Mouse (Mus musculus): ENCODE data around the gene Ercc1. TPM values are rescaled to one million over a fixed set of nuclear protein-coding genes. Genes with fewer than 3 reads are reported as not detected.

The Ercc1 gene
- polyA plus RNA-seq, 1 experiment from 2014 or later: 51.0 TPM

DNA sequence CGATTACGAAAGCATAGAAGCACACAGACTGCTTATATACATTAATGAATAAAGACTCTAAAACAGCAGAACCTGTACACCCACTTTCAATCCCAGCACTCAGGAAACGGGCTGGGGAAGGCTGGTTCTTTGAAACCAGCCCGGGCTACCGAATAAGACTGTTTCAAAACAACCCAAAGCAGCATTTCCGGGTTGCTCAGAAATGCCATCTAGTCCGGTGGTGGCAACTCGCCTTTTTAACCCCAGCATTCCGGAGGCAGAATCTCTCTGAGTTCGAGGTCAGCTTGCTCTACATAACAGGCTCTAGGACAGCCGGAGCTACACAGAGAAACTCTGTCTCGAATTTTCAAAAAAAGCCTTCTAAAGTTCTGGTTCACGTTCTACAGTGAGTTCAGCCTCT is 14.1 kb downstream of the Ercc1 start:
- Histone ChIP-seq H3K36me3 (ENCODE audit: insufficient read depth, low read length) (no peaks in the 10 kb centered on the region), H3K9me3 (ENCODE audit: low read length) (no peaks in the 10 kb centered on the region), H3K9ac (replicated peaks; ENCODE audit: low read depth) (peak overlapping the region; percentile 62; the same call in 1 of the 2 replicates), H3K4me1 (ENCODE audit: insufficient read depth, low read depth, low read length) (no peaks in the 10 kb centered on the region; the same call in 1 of the 2 replicates), H3K4me2 (replicated peaks; ENCODE audit: low read depth, low read length) (peak overlapping the region; percentile 91), H3K4me3 (ENCODE audit: low read depth, low read length) (peak overlapping the region; percentile 58), H3K27me3 (replicated peaks; ENCODE audit: insufficient read depth, low read length) (no peaks in the 10 kb centered on the region), H3K27ac (ENCODE audit: low read length) (no peak overlapping the region)
- WGBS: 10% methylated on average over 13 of the region's 13 CpGs
- DNase-seq (ENCODE audit: low spot score) (peak; percentile 9), ATAC-seq (no peak)
- TF ChIP-seq CTCF (IDR thresholded peaks at IDR 0.05): no peak
- no peak for TF ChIP-seq EP300 (IDR thresholded peaks at IDR 0.05)

DNA sequence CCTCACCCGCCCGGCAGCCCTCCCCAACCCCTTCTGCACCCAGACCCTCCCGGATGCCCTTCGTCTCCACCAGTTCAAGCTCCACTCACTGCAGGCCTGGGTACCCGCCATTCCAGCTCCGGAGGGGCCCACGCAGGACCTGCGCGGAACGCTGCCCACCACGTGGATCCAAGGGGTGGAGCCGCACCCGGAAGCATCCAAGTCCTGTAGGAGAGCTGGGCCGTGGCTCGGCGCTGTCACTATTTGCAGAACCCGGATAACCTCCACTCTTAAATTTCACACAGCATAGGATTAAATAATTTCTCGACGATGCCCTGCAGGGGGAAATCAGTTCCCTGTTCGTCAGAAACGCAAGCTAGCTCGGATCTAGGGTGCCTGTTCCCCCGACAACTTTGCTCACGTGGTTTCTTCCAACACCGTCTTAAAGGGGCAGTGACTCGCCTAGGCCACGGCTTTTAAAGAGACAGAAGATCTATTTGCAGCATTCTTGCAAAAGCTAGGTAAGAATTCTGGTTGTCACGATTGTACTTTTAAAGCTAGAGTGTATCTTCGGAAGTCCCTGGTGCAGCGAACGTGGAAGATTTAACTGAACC is 14.8 kb downstream of the Ercc1 start, which contains the start of the genes Cd3eap and Ppp1r13l:
Gene Cd3eap (minus strand): TSS at position 185 of the 593 bp plus-strand sequence.
Gene Ppp1r13l (plus strand): TSS at position 451 of the 593 bp plus-strand sequence.
- under 1% methylated on average over 30 of the region's 31 CpGs for WGBS
- ATAC-seq (peak; percentile 61), DNase-seq (ENCODE audit: low spot score) (peak; percentile 94)
- Histone ChIP-seq H3K4me3 (ENCODE audit: low read depth, low read length) (peak within 1 kb of the TSS; percentile 58), H3K36me3 (ENCODE audit: insufficient read depth, low read length) (no peaks in the 10 kb centered on the region), H3K4me1 (ENCODE audit: insufficient read depth, low read depth, low read length) (no peaks in the 10 kb centered on the region; the same call in 1 of the 2 replicates), H3K9me3 (ENCODE audit: low read length) (no peaks in the 10 kb centered on the region), H3K27ac (ENCODE audit: low read length) (peak within 1 kb of the TSS; percentile 58), H3K9ac (replicated peaks; ENCODE audit: low read depth) (peak within 1 kb of the TSS; percentile 62), H3K4me2 (replicated peaks; ENCODE audit: low read depth, low read length) (peak within 1 kb of the TSS; percentile 91), H3K27me3 (replicated peaks; ENCODE audit: insufficient read depth, low read length) (no peaks in the 10 kb centered on the region)
- TF ChIP-seq EP300 (IDR thresholded peaks at IDR 0.05): peak; percentile 71
- TF ChIP-seq CTCF (IDR thresholded peaks at IDR 0.05): no peak

DNA sequence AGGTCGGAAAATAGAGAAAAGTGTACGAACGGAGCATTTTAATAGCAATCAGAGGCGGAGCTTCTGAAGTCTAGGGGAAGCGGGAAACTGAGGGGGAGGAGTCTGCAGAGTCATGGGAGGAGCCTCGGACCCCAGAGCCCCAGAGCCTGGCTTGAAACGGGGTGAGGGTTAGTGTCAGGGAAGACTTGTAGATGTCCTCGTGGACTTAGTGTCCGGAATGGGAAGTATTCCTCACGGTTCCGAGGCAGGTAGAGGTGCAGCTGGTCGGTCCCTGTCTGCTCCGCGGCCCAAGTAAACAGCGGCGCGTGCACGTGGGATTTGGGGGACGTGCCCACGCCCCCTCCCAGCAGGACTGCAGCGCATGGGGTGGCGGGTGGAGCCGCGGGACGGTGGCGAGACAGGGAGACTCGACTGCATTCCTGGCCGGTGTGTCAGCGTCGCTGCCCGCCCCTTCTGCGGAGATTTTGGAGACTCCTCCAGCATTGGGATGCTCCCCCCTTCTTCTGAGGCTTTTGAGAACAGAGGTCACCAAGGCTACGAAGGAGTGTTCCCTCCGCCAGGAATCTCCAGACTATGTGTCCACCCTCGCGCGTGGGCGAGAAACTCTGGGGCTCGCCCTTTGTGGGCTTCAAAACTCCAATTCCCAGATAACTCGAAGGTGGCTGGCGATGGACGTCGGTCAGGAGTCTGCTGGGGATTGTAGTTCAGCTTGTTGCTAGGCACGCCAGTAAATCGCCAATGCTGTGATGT is 15.5 kb downstream of the Ercc1 start:
- DNase-seq (ENCODE audit: low spot score): peak; percentile 93
- Histone ChIP-seq H3K36me3 (ENCODE audit: insufficient read depth, low read length) (no peaks in the 10 kb centered on the region), H3K9me3 (ENCODE audit: low read length) (no peaks in the 10 kb centered on the region), H3K4me2 (replicated peaks; ENCODE audit: low read depth, low read length) (peak overlapping the region; percentile 91), H3K27me3 (replicated peaks; ENCODE audit: insufficient read depth, low read length) (no peaks in the 10 kb centered on the region), H3K9ac (replicated peaks; ENCODE audit: low read depth) (peak overlapping the region; percentile 62; the same call in 1 of the 2 replicates), H3K4me1 (ENCODE audit: insufficient read depth, low read depth, low read length) (no peaks in the 10 kb centered on the region; the same call in 1 of the 2 replicates), H3K4me3 (ENCODE audit: low read depth, low read length) (peak overlapping the region; percentile 58), H3K27ac (ENCODE audit: low read length) (peak overlapping the region; percentile 58)
- WGBS: 1% methylated on average over 45 of the region's 45 CpGs
- peak; percentile 59 for ATAC-seq
- TF ChIP-seq EP300 (IDR thresholded peaks at IDR 0.05) (0 out of 2 replicates have a peak, but pooled peaks have one; percentile 19), CTCF (IDR thresholded peaks at IDR 0.05) (no peak)

DNA sequence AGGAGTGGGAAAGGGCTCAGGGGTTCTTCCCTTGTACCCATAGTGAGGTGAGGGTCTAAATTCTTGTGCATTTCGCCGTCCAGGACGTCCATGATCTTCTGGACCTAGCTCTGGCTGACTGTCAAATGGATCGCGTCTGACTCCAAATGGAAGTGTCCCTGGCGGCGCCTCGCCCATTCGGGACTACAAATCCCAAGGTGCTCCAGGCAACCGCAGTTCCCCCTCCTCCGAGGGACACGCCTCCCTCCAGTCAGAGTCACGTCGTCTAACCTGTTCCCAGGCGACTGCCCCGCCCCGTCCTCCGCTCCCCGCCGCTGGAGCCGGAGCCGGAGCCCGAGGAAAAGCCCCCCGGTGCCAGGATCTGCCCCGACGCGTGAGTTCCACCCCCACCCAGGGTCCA is 16.4 kb downstream of the Ercc1 start:
- WGBS: 1% methylated on average over 27 of the region's 27 CpGs
- Histone ChIP-seq H3K27me3 (replicated peaks; ENCODE audit: insufficient read depth, low read length) (no peaks in the 10 kb centered on the region), H3K9ac (replicated peaks; ENCODE audit: low read depth) (0 out of 2 replicates have a peak overlapping the region, but pooled peaks have one; percentile 20), H3K4me3 (ENCODE audit: low read depth, low read length) (peak overlapping the region; percentile 58), H3K4me1 (ENCODE audit: insufficient read depth, low read depth, low read length) (no peaks in the 10 kb centered on the region; the same call in 1 of the 2 replicates), H3K9me3 (ENCODE audit: low read length) (no peaks in the 10 kb centered on the region), H3K27ac (ENCODE audit: low read length) (peak overlapping the region; percentile 58; the same call in 1 of the 2 replicates), H3K4me2 (replicated peaks; ENCODE audit: low read depth, low read length) (peak overlapping the region; percentile 91), H3K36me3 (ENCODE audit: insufficient read depth, low read length) (no peaks in the 10 kb centered on the region)
- DNase-seq (ENCODE audit: low spot score) (peak; percentile 98), ATAC-seq (peak; percentile 83)
- TF ChIP-seq EP300 (IDR thresholded peaks at IDR 0.05) (no peak), CTCF (IDR thresholded peaks at IDR 0.05) (no peak)

DNA sequence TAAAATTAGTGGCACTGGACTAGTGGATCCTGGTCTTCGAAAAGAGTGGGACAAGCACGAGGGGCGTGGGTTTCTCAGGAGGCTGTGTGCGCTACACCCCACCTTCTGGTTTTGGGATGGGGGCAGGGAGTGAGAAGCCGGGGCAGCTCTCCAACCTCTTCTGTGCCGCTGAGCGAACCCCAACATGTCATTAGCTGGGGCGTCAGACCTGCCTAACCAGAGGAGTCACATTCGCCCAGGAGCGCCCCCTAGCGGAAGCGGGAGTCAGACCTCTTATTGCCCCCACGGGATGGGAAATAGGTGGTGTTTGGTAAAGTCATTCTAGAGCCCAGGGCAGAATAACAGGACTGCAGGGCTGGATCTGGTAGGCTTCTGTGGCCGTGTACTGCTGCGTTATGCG is 17.1 kb downstream of the Ercc1 start:
- H3K4me2 ChIP-seq (replicated peaks; ENCODE audit: low read depth, low read length): peak overlapping the region; percentile 91
- H3K4me3 ChIP-seq (ENCODE audit: low read depth, low read length): peak overlapping the region; percentile 58
- H3K27me3 ChIP-seq (replicated peaks; ENCODE audit: insufficient read depth, low read length): no peaks in the 10 kb centered on the region
- DNase-seq (ENCODE audit: low spot score) (peak; percentile 79), ATAC-seq (peak; percentile 8; the same call in 1 of the 2 replicates)
- peak; percentile 85 for TF ChIP-seq CTCF (IDR thresholded peaks at IDR 0.05)
- TF ChIP-seq EP300 (IDR thresholded peaks at IDR 0.05): peak; percentile 8; the same call in 1 of the 2 replicates
- H3K27ac ChIP-seq (ENCODE audit: low read length): peak overlapping the region; percentile 43; the same call in 1 of the 2 replicates
- no peaks in the 10 kb centered on the region; the same call in 1 of the 2 replicates for H3K4me1 ChIP-seq (ENCODE audit: insufficient read depth, low read depth, low read length)
- H3K9me3 ChIP-seq (ENCODE audit: low read length): no peaks in the 10 kb centered on the region
- H3K9ac ChIP-seq (replicated peaks; ENCODE audit: low read depth): 0 out of 2 replicates have a peak overlapping the region, but pooled peaks have one; percentile 20
- H3K36me3 ChIP-seq (ENCODE audit: insufficient read depth, low read length): no peaks in the 10 kb centered on the region
- 14% methylated on average over 16 of the region's 16 CpGs for WGBS

DNA sequence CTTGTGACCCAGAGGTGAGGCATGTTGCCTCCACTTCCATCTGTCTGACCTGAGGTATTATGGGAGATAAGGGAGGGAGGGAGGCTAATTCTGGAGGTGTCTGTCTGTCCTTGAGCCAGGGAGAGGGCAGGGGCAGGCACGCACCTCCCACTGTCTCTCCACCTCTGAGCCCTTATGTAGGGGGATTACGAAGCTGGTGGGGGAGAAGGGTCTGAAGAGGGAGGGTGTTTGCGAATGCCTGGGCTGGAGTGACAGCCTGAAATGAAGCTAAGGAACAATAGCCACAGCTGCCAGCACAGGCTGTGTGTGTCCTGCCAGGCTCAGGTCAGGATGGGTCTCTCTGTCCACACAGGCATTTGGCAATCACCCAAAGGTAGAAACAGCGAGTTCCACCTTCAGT is 17.7 kb downstream of the Ercc1 start:
- 47% methylated on average over 4 of the region's 4 CpGs for WGBS
- no peaks in the 10 kb centered on the region; the same call in 1 of the 2 replicates for H3K4me1 ChIP-seq (ENCODE audit: insufficient read depth, low read depth, low read length)
- no peaks in the 10 kb centered on the region for H3K9me3 ChIP-seq (ENCODE audit: low read length)
- H3K4me2 ChIP-seq (replicated peaks; ENCODE audit: low read depth, low read length): no peak overlapping the region; the same call in 1 of the 2 replicates
- H3K27me3 ChIP-seq (replicated peaks; ENCODE audit: insufficient read depth, low read length): no peaks in the 10 kb centered on the region
- DNase-seq (ENCODE audit: low spot score): no peak
- TF ChIP-seq CTCF (IDR thresholded peaks at IDR 0.05) (no peak), EP300 (IDR thresholded peaks at IDR 0.05) (no peak)
- no peak for ATAC-seq
- no peak overlapping the region for H3K9ac ChIP-seq (replicated peaks; ENCODE audit: low read depth)
- H3K4me3 ChIP-seq (ENCODE audit: low read depth, low read length): no peak overlapping the region
- H3K36me3 ChIP-seq (ENCODE audit: insufficient read depth, low read length): no peaks in the 10 kb centered on the region
- no peak overlapping the region for H3K27ac ChIP-seq (ENCODE audit: low read length)
